Mouse (Mus musculus) common myeloid progenitor, adult 5-6 weeks (primary cell): ENCODE data around the gene Glis2. TPM values are rescaled to one million over a fixed set of nuclear protein-coding genes. Genes with fewer than 3 reads are reported as not detected.

Experiments used
- ATAC-seq: replicated peaks from 2 replicates; pipeline ENCODE4 v1.8.0; 2016; ENCODE audit warnings: low read depth, mild to moderate bottlenecking, moderate TSS enrichment, inconsistent platforms; ENCODE audit not compliant: poor library complexity, severe bottlenecking
- total RNA-seq: library from RNA; stranded (forward); fragments of 200-1000, 187-1606 nt; gene quantifications from 2 replicates; pipeline ENCODE4 v1.2.3, GENCODE M21; 2017

Glis2 gene
- total RNA-seq, result 2.9 and 5.8 TPM in 2 replicates

GRCm38 (mm10) chr16:4593971-4594813, at the start of gene Glis2:
Gene Glis2 (plus strand): TSS chr16:4594713.
- ATAC-seq, result peak; percentile 28

GRCm38 (mm10) chr16:4544845-4545244, 49.7 kb upstream of the Glis2 start:
- ATAC-seq, result no peak

GRCm38 (mm10) chr16:4546838-4547237, 47.7 kb upstream of the Glis2 start:
- ATAC-seq, result no peak

GRCm38 (mm10) chr16:4547611-4548010, 46.9 kb upstream of the Glis2 start:
- no peak for ATAC-seq

GRCm38 (mm10) chr16:4548953-4549688, 45.4 kb upstream of the Glis2 start:
- ATAC-seq, result no peak

GRCm38 (mm10) chr16:4551056-4551455, 43.5 kb upstream of the Glis2 start:
- ATAC-seq, result peak; percentile 76

- ATAC-seq, result no peak
Measured at GRCm38 (mm10) chr16:4551885-4552284, 42.6 kb upstream of the Glis2 start.

- ATAC-seq, result peak; percentile 70
Measured at GRCm38 (mm10) chr16:4552829-4553550, 41.5 kb upstream of the Glis2 start.

- no peak for ATAC-seq
Measured at GRCm38 (mm10) chr16:4555555-4555954, 39.0 kb upstream of the Glis2 start.

GRCm38 (mm10) chr16:4557085-4557484, 37.4 kb upstream of the Glis2 start:
- no peak for ATAC-seq

GRCm38 (mm10) chr16:4557949-4558348, 36.6 kb upstream of the Glis2 start:
- peak; percentile 40 for ATAC-seq

GRCm38 (mm10) chr16:4558384-4558979, 36.0 kb upstream of the Glis2 start:
- peak; percentile 73 for ATAC-seq

- peak; percentile 3 for ATAC-seq
Measured at GRCm38 (mm10) chr16:4558980-4559631, 35.4 kb upstream of the Glis2 start.

GRCm38 (mm10) chr16:4559715-4560144, 34.8 kb upstream of the Glis2 start, which contains the start of gene Tfap4:
Gene Tfap4 (minus strand): TSS chr16:4559854.
- ATAC-seq, result peak; percentile 37

- peak; percentile 33 for ATAC-seq
Measured at GRCm38 (mm10) chr16:4560145-4560952, 34.2 kb upstream of the Glis2 start.

- peak; percentile 89 for ATAC-seq
Measured at GRCm38 (mm10) chr16:4567912-4568311, 26.6 kb upstream of the Glis2 start.

GRCm38 (mm10) chr16:4570737-4571136, 23.8 kb upstream of the Glis2 start:
- no peak for ATAC-seq

GRCm38 (mm10) chr16:4576038-4576437, 18.5 kb upstream of the Glis2 start:
- no peak for ATAC-seq

- peak; percentile 98 for ATAC-seq
Measured at GRCm38 (mm10) chr16:4576873-4577272, 17.6 kb upstream of the Glis2 start.
